Mouse (Mus musculus) MEL (cell line): Measurements from ENCODE around the gene Gtf2a1. TPM values are rescaled to one million over a fixed set of nuclear protein-coding genes. Genes with fewer than 3 reads are reported as not detected.

Experiments used
- DNase-seq: peaks from one replicate; pipeline ENCODE4 v3.0.0; 2011; ENCODE audit warnings: low read depth, low spot score
- H3K27ac ChIP-seq: 2 replicates; pipeline ENCODE4 v1.5.1; 2012; ENCODE audit warnings: low read depth, mild to moderate bottlenecking, control low read depth, low read length, moderate library complexity; ENCODE audit not compliant: control insufficient read depth
- H3K27me3 ChIP-seq, 2 experiments: fragments of 150-350 bp in 1 of 2; sonication (generic) in 1 of 2; 2 replicates each; pipeline ENCODE4 v1.6.1; 2012; ENCODE audit warnings: low read length in 2 of 2, mild to moderate bottlenecking in 2 of 2, improper control_type of control experiment in 1 of 2, moderate library complexity in 1 of 2; ENCODE audit not compliant: insufficient read depth in 2 of 2, control insufficient read depth in 1 of 2
- H3K36me3 ChIP-seq, 2 experiments: 2 replicates each; pipeline ENCODE4 v1.6.1; 2012 to 2014; ENCODE audit warnings: low read length in 2 of 2, improper control_type of control experiment in 1 of 2, inconsistent platforms in 1 of 2, mild to moderate bottlenecking in 1 of 2; ENCODE audit not compliant: insufficient read depth in 2 of 2, control insufficient read depth in 1 of 2
- H3K4me1 ChIP-seq, 2 experiments: fragments of 150-350 bp in 1 of 2; sonication (generic) in 1 of 2; 2 replicates each; pipeline ENCODE4 v1.6.1; 2012; ENCODE audit warnings: low read length in 2 of 2, improper control_type of control experiment in 1 of 2, mild to moderate bottlenecking in 1 of 2; ENCODE audit not compliant: insufficient read depth in 2 of 2, control insufficient read depth in 1 of 2
- H3K4me3 ChIP-seq, 2 experiments: fragments of 150-350 bp in 1 of 2; sonication (generic) in 1 of 2; 2 replicates each; pipeline ENCODE4 v1.5.1; 2012; ENCODE audit warnings: low read depth in 2 of 2, low read length in 2 of 2, mild to moderate bottlenecking in 2 of 2, moderate library complexity in 2 of 2, control low read depth in 1 of 2, improper control_type of control experiment in 1 of 2; ENCODE audit not compliant: control insufficient read depth in 1 of 2, insufficient read depth in 1 of 2
- H3K79me2 ChIP-seq: 2 replicates; pipeline ENCODE4 v1.6.1; 2012; ENCODE audit warnings: mild to moderate bottlenecking, low read length, moderate library complexity; ENCODE audit not compliant: control insufficient read depth, poor library complexity, insufficient read depth
- H3K9ac ChIP-seq: 2 replicates; pipeline ENCODE4 v1.6.1; 2012; ENCODE audit warnings: low read depth, mild to moderate bottlenecking, control low read depth, low read length, moderate library complexity; ENCODE audit not compliant: control insufficient read depth, poor library complexity, severe bottlenecking
- H3K9me3 ChIP-seq: fragments of 150-350 bp; sonication (generic); replicated peaks from 2 replicates; pipeline ENCODE4 v1.6.1; 2012; ENCODE audit warnings: mild to moderate bottlenecking, low read length, improper control_type of control experiment, moderate library complexity; ENCODE audit not compliant: insufficient read depth
- BHLHE40 ChIP-seq: IDR thresholded peaks from 2 replicates; pipeline ENCODE4 v1.6.1; 2012; ENCODE audit warnings: low read depth, mild to moderate bottlenecking, inconsistent platforms, low read length, improper control_type of control experiment, borderline replicate concordance
- CHD1 ChIP-seq: IDR thresholded peaks from 2 replicates; pipeline ENCODE4 v1.6.1; 2012; ENCODE audit warnings: low read depth, mild to moderate bottlenecking, inconsistent platforms, low read length, improper control_type of control experiment
- CHD2 ChIP-seq: IDR thresholded peaks from 2 replicates; pipeline ENCODE4 v1.6.1; 2011; ENCODE audit warnings: low read length, improper control_type of control experiment
- CTCF ChIP-seq, 3 experiments: IDR thresholded peaks in 2 of 3; conservative IDR thresholded peaks in 1 of 3; 2 replicates each; pipeline ENCODE4 v1.5.1; 2011 to 2012; ENCODE audit warnings: low read length in 3 of 3, low read depth in 2 of 3, mild to moderate bottlenecking in 2 of 3, improper control_type of control experiment in 1 of 3, inconsistent platforms in 1 of 3, mixed read lengths in 1 of 3, moderate library complexity in 1 of 3; ENCODE audit not compliant: control insufficient read depth in 1 of 3, insufficient read depth in 1 of 3, poor library complexity in 1 of 3, severe bottlenecking in 1 of 3
- E2F4 ChIP-seq: IDR thresholded peaks from 2 replicates; pipeline ENCODE4 v1.6.1; 2011; ENCODE audit warnings: low read depth, low read length, improper control_type of control experiment, borderline replicate concordance
- ELF1 ChIP-seq: IDR thresholded peaks from 2 replicates; pipeline ENCODE4 v1.6.1; 2014; ENCODE audit warnings: low read depth, mild to moderate bottlenecking, inconsistent platforms, low read length, improper control_type of control experiment, moderate library complexity
- EP300 ChIP-seq, 2 experiments: IDR thresholded peaks; 2 replicates each; pipeline ENCODE4 v1.6.1; 2011; ENCODE audit warnings: improper control_type of control experiment in 2 of 2, low read length in 2 of 2, low read depth in 1 of 2, mild to moderate bottlenecking in 1 of 2
- ETS1 ChIP-seq: IDR thresholded peaks from 2 replicates; pipeline ENCODE4 v1.6.1; 2012; ENCODE audit warnings: low read depth, mild to moderate bottlenecking, inconsistent platforms, low read length, improper control_type of control experiment, moderate library complexity
- GABPA ChIP-seq: IDR thresholded peaks from 2 replicates; pipeline ENCODE4 v1.6.1; 2012; ENCODE audit warnings: low read depth, mild to moderate bottlenecking, inconsistent platforms, low read length, improper control_type of control experiment, moderate library complexity
- HCFC1 ChIP-seq: IDR thresholded peaks from 2 replicates; pipeline ENCODE4 v1.6.1; 2012; ENCODE audit warnings: low read depth, mild to moderate bottlenecking, inconsistent platforms, low read length, improper control_type of control experiment, moderate library complexity
- KAT2A ChIP-seq: conservative IDR thresholded peaks from 2 replicates; pipeline ENCODE4 v1.6.1; 2012; ENCODE audit warnings: low read depth, low read length, improper control_type of control experiment, inconsistent platforms
- MAX ChIP-seq: IDR thresholded peaks from 2 replicates; pipeline ENCODE4 v1.6.1; 2011; ENCODE audit warnings: low read length, improper control_type of control experiment
- MAZ ChIP-seq: IDR thresholded peaks from 2 replicates; pipeline ENCODE4 v1.6.1; 2012; ENCODE audit warnings: low read depth, mild to moderate bottlenecking, inconsistent platforms, low read length, improper control_type of control experiment
- MEF2A ChIP-seq: IDR thresholded peaks from 2 replicates; pipeline ENCODE4 v1.6.1; 2014; ENCODE audit warnings: low read depth, mild to moderate bottlenecking, inconsistent platforms, low read length, improper control_type of control experiment; ENCODE audit not compliant: poor library complexity, insufficient replicate concordance, severe bottlenecking; ENCODE audit errors: extremely low read depth
- MXI1 ChIP-seq: IDR thresholded peaks from 2 replicates; pipeline ENCODE4 v1.6.1; 2011; ENCODE audit warnings: mild to moderate bottlenecking, low read depth, low read length, improper control_type of control experiment
- MYB ChIP-seq: IDR thresholded peaks from 2 replicates; pipeline ENCODE4 v1.6.1; 2011; ENCODE audit warnings: mild to moderate bottlenecking, low read depth, low read length, improper control_type of control experiment
- MYC ChIP-seq: IDR thresholded peaks from 2 replicates; pipeline ENCODE4 v1.6.1; 2011; ENCODE audit warnings: low read depth, mild to moderate bottlenecking, low read length, improper control_type of control experiment, moderate library complexity
- NELFE ChIP-seq: IDR thresholded peaks from 2 replicates; pipeline ENCODE4 v1.6.1; 2011; ENCODE audit warnings: low read depth, low read length, improper control_type of control experiment
- NRF1 ChIP-seq: IDR thresholded peaks from 2 replicates; pipeline ENCODE4 v1.6.1; 2014; ENCODE audit warnings: low read depth, mild to moderate bottlenecking, inconsistent platforms, low read length, improper control_type of control experiment, moderate library complexity; ENCODE audit not compliant: poor library complexity, insufficient read depth, severe bottlenecking
- POLR2A ChIP-seq, 2 experiments: IDR thresholded peaks; 2 replicates each; pipeline ENCODE4 v1.6.1; 2011 to 2012; ENCODE audit warnings: low read length in 2 of 2, mild to moderate bottlenecking in 2 of 2, control low read depth in 1 of 2, improper control_type of control experiment in 1 of 2, low read depth in 1 of 2, moderate library complexity in 1 of 2; ENCODE audit not compliant: control insufficient read depth in 1 of 2, insufficient read depth in 1 of 2, poor library complexity in 1 of 2
- POLR2AphosphoS2 ChIP-seq: IDR thresholded peaks from 2 replicates; pipeline ENCODE4 v1.6.1; 2011; ENCODE audit warnings: low read length, improper control_type of control experiment
- RAD21 ChIP-seq: IDR thresholded peaks from 2 replicates; pipeline ENCODE4 v1.6.1; 2011; ENCODE audit warnings: mild to moderate bottlenecking, low read depth, low read length, improper control_type of control experiment
- RCOR1 ChIP-seq: IDR thresholded peaks from 2 replicates; pipeline ENCODE4 v1.6.1; 2012; ENCODE audit warnings: low read depth, mild to moderate bottlenecking, inconsistent platforms, low read length, improper control_type of control experiment
- SIN3A ChIP-seq: IDR thresholded peaks from 2 replicates; pipeline ENCODE4 v1.6.1; 2012; ENCODE audit warnings: low read length, improper control_type of control experiment, inconsistent platforms
- SMC3 ChIP-seq: IDR thresholded peaks from 2 replicates; pipeline ENCODE4 v1.6.1; 2011; ENCODE audit warnings: low read depth, low read length, improper control_type of control experiment
- TAL1 ChIP-seq: IDR thresholded peaks from 2 replicates; pipeline ENCODE4 v1.6.1; 2012; ENCODE audit warnings: mild to moderate bottlenecking, inconsistent platforms, low read length, moderate library complexity, mixed read lengths
- TBP ChIP-seq: IDR thresholded peaks from 2 replicates; pipeline ENCODE4 v1.8.0; 2011; ENCODE audit warnings: low read depth, low read length, improper control_type of control experiment
- TCF12 ChIP-seq: IDR thresholded peaks from 2 replicates; pipeline ENCODE4 v1.6.1; 2014; ENCODE audit warnings: low read depth, mild to moderate bottlenecking, inconsistent platforms, low read length, improper control_type of control experiment, moderate library complexity
- USF1 ChIP-seq: IDR thresholded peaks from 2 replicates; pipeline ENCODE4 v1.6.1; 2014; ENCODE audit warnings: low read depth, mild to moderate bottlenecking, inconsistent platforms, low read length, improper control_type of control experiment, moderate library complexity
- USF2 ChIP-seq, 2 experiments: IDR thresholded peaks; 2 replicates each; pipeline ENCODE4 v1.6.1; 2011 to 2012; ENCODE audit warnings: improper control_type of control experiment in 2 of 2, low read length in 2 of 2, borderline replicate concordance in 1 of 2, inconsistent platforms in 1 of 2, low read depth in 1 of 2, mild to moderate bottlenecking in 1 of 2; ENCODE audit not compliant: insufficient read depth in 1 of 2
- ZC3H11A ChIP-seq: IDR thresholded peaks from 2 replicates; pipeline ENCODE4 v1.6.1; 2012; ENCODE audit warnings: low read depth, mild to moderate bottlenecking, inconsistent platforms, low read length, improper control_type of control experiment
- ZKSCAN1 ChIP-seq: IDR thresholded peaks from 2 replicates; pipeline ENCODE4 v1.6.1; 2012; ENCODE audit warnings: low read depth, mild to moderate bottlenecking, inconsistent platforms, low read length, improper control_type of control experiment, moderate library complexity
- ZMIZ1 ChIP-seq: IDR thresholded peaks from 2 replicates; pipeline ENCODE4 v1.6.1; 2012; ENCODE audit warnings: low read depth, mild to moderate bottlenecking, inconsistent platforms, low read length, improper control_type of control experiment, moderate library complexity
- ZNF384 ChIP-seq: IDR thresholded peaks from 2 replicates; pipeline ENCODE4 v1.6.1; 2012; ENCODE audit warnings: low read depth, mild to moderate bottlenecking, inconsistent platforms, low read length, improper control_type of control experiment
- polyA plus RNA-seq, 2 experiments: library from polyadenylated mRNA; stranded (reverse) in 1 of 2; unstranded in 1 of 2; fragments of >175 nt in 1 of 2; fragments of >200 nt in 1 of 2; gene quantifications; 2 replicates each; pipeline versions ENCODE4 v1.2.1 to v1.2.4; 2012; ENCODE audit warnings: low replicate concordance in 2 of 2, low read depth in 1 of 2; ENCODE audit not compliant: insufficient read length in 2 of 2, insufficient read depth in 1 of 2, missing spikeins in 1 of 2
- total RNA-seq: library from RNA; depleted of rRNA; stranded (reverse); fragments of 300-350 nt; gene quantifications from 2 replicates; pipeline ENCODE4 v1.2.3, GENCODE M21; 2012; rRNA removed

The Gtf2a1 gene
- total RNA-seq (15.3 and 18.8 TPM in 2 replicates), polyA plus RNA-seq (10 to 100 TPM in 1 of 2 experiments, not detected in 1; 14.3 TPM)

DNA sequence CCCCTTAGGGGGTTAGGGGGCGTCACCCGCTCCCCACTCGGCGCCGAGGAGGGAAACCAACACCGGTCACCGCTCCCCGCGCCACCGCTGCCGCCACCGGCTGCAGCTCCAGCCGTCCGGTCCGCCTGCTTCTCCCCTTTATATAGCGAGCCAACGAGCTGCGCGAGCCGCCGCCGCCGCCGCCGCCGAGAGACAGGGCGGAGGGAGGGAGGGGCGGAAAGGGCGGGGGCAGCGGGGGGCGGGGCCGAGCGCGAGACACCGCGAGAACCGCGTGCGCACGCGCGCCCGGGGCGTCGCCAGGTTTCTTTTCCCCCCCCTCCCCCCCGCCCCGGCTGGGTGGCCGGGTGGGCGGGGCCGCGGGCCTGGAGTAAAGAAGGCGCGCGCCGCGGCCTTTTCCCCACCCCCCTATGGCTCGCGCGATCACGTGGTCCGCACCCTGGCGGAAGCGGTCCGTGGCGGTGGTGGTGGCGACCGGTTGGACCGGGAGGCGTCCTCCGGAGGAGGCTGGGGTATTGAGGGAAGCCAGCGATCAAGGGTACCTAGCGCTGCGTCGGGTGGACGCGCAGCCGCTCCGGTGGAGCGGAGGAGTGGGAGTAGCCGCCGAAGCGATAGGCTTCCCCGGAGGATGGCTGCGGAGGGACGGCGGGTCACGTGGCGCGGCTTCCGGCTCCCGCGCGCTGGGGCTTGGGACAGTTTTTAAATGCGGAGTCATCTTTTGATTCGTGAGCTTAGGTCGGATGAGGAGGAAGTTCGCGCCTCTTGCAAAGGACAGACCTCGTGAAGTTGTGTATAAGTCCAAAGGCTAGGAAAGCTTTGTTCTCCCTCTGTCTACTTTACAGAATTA lies at the start of gene Gtf2a1:
TSS of gene Gtf2a1 (minus strand) at position 641 of the 844 bp plus-strand sequence.
- peak; percentile 95 for DNase-seq
- TF ChIP-seq MYC: peak; percentile 89
- peak; percentile 49; the same call in 1 of the 2 replicates for TF ChIP-seq TCF12
- no peak for TF ChIP-seq GABPA
- TF ChIP-seq MXI1: peak; percentile 84
- TF ChIP-seq ZMIZ1: peak; percentile 100
- peak; percentile 60 for TF ChIP-seq KAT2A
- TF ChIP-seq SMC3: no peak
- peak; percentile 97 for TF ChIP-seq USF1
- peak in 1 of 2 experiments; percentile 90; a peak in 3 of 4 replicates for TF ChIP-seq USF2 (IDR thresholded peaks at IDR 0.05; ENCODE audit: borderline replicate concordance in 1 of 2, insufficient read depth in 1 of 2, low read depth in 1 of 2, low read length in 2 of 2)
- TF ChIP-seq NRF1: peak; percentile 76
- TF ChIP-seq RAD21: no peak
- TF ChIP-seq HCFC1: peak; percentile 78
- TF ChIP-seq POLR2A (IDR thresholded peaks at IDR 0.05; ENCODE audit: control insufficient read depth in 1 of 2, insufficient read depth in 1 of 2, low read depth in 1 of 2, low read length in 2 of 2, poor library complexity in 1 of 2): peak; percentile 97 to 100
- peak; percentile 85 for TF ChIP-seq POLR2AphosphoS2
- peak; percentile 51; the same call in 1 of the 2 replicates for TF ChIP-seq ETS1
- TF ChIP-seq TBP: peak; percentile 80
- no peak; a peak in 1 of 6 replicates for TF ChIP-seq CTCF (IDR thresholded peaks at IDR 0.05 in 2 of 3, conservative IDR thresholded peaks at IDR 0.05 in 1 of 3; ENCODE audit: control insufficient read depth in 1 of 3, insufficient read depth in 1 of 3, low read depth in 2 of 3, low read length in 3 of 3, poor library complexity in 1 of 3, severe bottlenecking in 1 of 3)
- TF ChIP-seq TAL1: no peak
- peak; percentile 76 for TF ChIP-seq ELF1
- TF ChIP-seq CHD1: no peak
- peak; percentile 74; the same call in 1 of the 2 replicates for TF ChIP-seq BHLHE40
- no peak for TF ChIP-seq ZKSCAN1
- no peak for TF ChIP-seq RCOR1
- 0 out of 2 replicates have a peak, but pooled peaks have one; percentile 15 for TF ChIP-seq ZNF384
- no peak for TF ChIP-seq CHD2
- no peak for TF ChIP-seq MYB
- peak; percentile 66; the same call in 1 of the 2 replicates for TF ChIP-seq SIN3A
- TF ChIP-seq MAX: peak; percentile 97
- peak; percentile 92 for TF ChIP-seq E2F4
- TF ChIP-seq MAZ: peak; percentile 86; the same call in 1 of the 2 replicates
- peak; percentile 97 for TF ChIP-seq NELFE
- no peak for TF ChIP-seq ZC3H11A
- TF ChIP-seq MEF2A: peak; percentile 63; the same call in 1 of the 2 replicates
- peak; percentile 15 to 31; a peak in 1 of 4 replicates for TF ChIP-seq EP300 (IDR thresholded peaks at IDR 0.05; ENCODE audit: low read depth in 1 of 2, low read length in 2 of 2)

More for the DNA sequence above, at the start of gene Gtf2a1:
- H3K4me1 ChIP-seq: peaks cover 5 to 17% of the 10 kb centered on the region in 2 experiments
- peaks cover 3 to 24% of the 10 kb centered on the region in 2 experiments; a peak in 3 of 4 replicates for H3K36me3 ChIP-seq
- peaks cover 26% of the 10 kb centered on the region for H3K79me2 ChIP-seq
- H3K27me3 ChIP-seq: no peaks in the 10 kb centered on the region
- peak within 1 kb of the TSS; percentile 100 for H3K9ac ChIP-seq
- peak within 1 kb of the TSS; percentile 63 to 91 for H3K4me3 ChIP-seq
- no peaks in the 10 kb centered on the region for H3K9me3 ChIP-seq
- H3K27ac ChIP-seq: peak within 1 kb of the TSS; percentile 100
